Mouse (Mus musculus) liver, postnatal 0 days (tissue): ENCODE measurements around the gene Clip4.

Experiments used
- CTCF ChIP-seq: sonication (generic); IDR thresholded peaks from 2 replicates; pipeline ENCODE4 v1.5.1; 2016; ENCODE audit warnings: antibody characterized with exemption, low read depth
- EP300 ChIP-seq: IDR thresholded peaks from 2 replicates; pipeline ENCODE4 v1.6.1; 2016; ENCODE audit warnings: antibody characterized with exemption, low read depth, mild to moderate bottlenecking

DNA sequence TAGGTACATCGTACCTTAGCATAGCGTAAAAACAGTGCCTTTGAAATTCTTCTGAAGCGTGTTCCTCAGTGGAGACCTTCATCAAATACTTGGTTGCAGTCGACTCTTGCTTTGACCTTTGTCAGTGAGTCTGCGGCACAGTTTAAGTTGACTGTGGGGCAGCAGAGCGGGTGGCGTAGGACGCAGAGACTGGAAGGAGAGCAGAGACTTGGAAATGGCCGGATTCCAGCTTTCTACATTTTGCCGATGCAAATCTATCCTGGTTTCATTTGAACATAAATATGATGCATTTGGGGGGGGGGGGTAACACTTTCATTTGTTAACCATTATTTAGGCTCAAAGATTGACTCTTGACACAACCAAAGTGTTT, 15.1 kb downstream of the Clip4 start:
- no peak for TF ChIP-seq EP300
- no peak for TF ChIP-seq CTCF
